Mouse (Mus musculus): ENCODE measurements at regions not wholly inside any gene's neighbourhood (a gene's known extent, or its start where the extent isn't known, plus 50 kb on each side); places are given as distances from the start of the nearest gene placed in this dataset.

GRCm38 (mm10) chr1:152313480-152313879 lies 73.0 kb downstream of the Tsen15 start:
- no peak for DNase-seq (ENCODE audit: low spot score in 2 of 2)

- no peak for DNase-seq (ENCODE audit: low spot score in 2 of 2)
Measured at GRCm38 (mm10) chr1:152305461-152305860, 81.0 kb downstream of the Tsen15 start.

GRCm38 (mm10) chr1:152304487-152305130 lies 81.9 kb downstream of the Tsen15 start:
- DNase-seq (ENCODE audit: low spot score in 2 of 2): peak in 1 of 2 experiments; percentile 15

GRCm38 (mm10) chr1:152301355-152301754 lies 85.1 kb downstream of the Tsen15 start:
- DNase-seq (ENCODE audit: low spot score in 2 of 2): peak in 1 of 2 experiments; percentile 8

- no peak for DNase-seq (ENCODE audit: low spot score in 2 of 2)
Measured at GRCm38 (mm10) chr1:152292196-152292736, 94.2 kb downstream of the Tsen15 start.

- peak; percentile 22 to 38 for DNase-seq (ENCODE audit: low spot score in 2 of 2)
Measured at GRCm38 (mm10) chr1:152290768-152291167, 95.7 kb downstream of the Tsen15 start.

- no peak for DNase-seq (ENCODE audit: low spot score in 2 of 2)
Measured at GRCm38 (mm10) chr1:152287566-152288490, 98.7 kb downstream of the Tsen15 start.

- no peak for DNase-seq (ENCODE audit: low spot score in 2 of 2)
Measured at GRCm38 (mm10) chr1:152286677-152287076, 99.8 kb downstream of the Tsen15 start.

- DNase-seq (ENCODE audit: low spot score in 2 of 2): no peak
Measured at GRCm38 (mm10) chr1:152282106-152282505, 104.4 kb downstream of the Tsen15 start.

- DNase-seq (ENCODE audit: low spot score in 2 of 2): no peak
Measured at GRCm38 (mm10) chr1:152281201-152281600, 105.3 kb downstream of the Tsen15 start.

GRCm38 (mm10) chr1:152280014-152280413 lies 106.5 kb downstream of the Tsen15 start:
- DNase-seq (ENCODE audit: low spot score in 2 of 2): no peak

GRCm38 (mm10) chr1:152275011-152275410 lies 111.5 kb downstream of the Tsen15 start:
- DNase-seq (ENCODE audit: low spot score in 2 of 2): no peak

- no peak for DNase-seq (ENCODE audit: low spot score in 2 of 2)
Measured at GRCm38 (mm10) chr1:152273430-152273829, 113.1 kb downstream of the Tsen15 start.

- no peak for DNase-seq (ENCODE audit: low spot score in 2 of 2)
Measured at GRCm38 (mm10) chr1:152269936-152270702, 116.4 kb downstream of the Tsen15 start.

GRCm38 (mm10) chr1:152266390-152266789 lies 120.1 kb downstream of the Tsen15 start:
- no peak for DNase-seq (ENCODE audit: low spot score in 2 of 2)

GRCm38 (mm10) chr1:152264981-152265380 lies 121.5 kb downstream of the Tsen15 start:
- no peak for DNase-seq (ENCODE audit: low spot score in 2 of 2)

GRCm38 (mm10) chr1:152261472-152261871 lies 125.0 kb downstream of the Tsen15 start:
- DNase-seq (ENCODE audit: low spot score in 2 of 2): no peak

- DNase-seq (ENCODE audit: low spot score in 2 of 2): no peak
Measured at GRCm38 (mm10) chr1:152260950-152261349, 125.5 kb downstream of the Tsen15 start.

GRCm38 (mm10) chr1:152258258-152258657 lies 128.2 kb downstream of the Tsen15 start:
- DNase-seq (ENCODE audit: low spot score in 2 of 2): no peak

GRCm38 (mm10) chr1:152253906-152254305 lies 132.6 kb downstream of the Tsen15 start:
- no peak for DNase-seq (ENCODE audit: low spot score in 2 of 2)

GRCm38 (mm10) chr1:152253486-152253885 lies 133.0 kb downstream of the Tsen15 start:
- no peak for DNase-seq (ENCODE audit: low spot score in 2 of 2)
